Mouse (Mus musculus): Measurements from ENCODE around the gene Sparcl1.

The Sparcl1 gene

DNA sequence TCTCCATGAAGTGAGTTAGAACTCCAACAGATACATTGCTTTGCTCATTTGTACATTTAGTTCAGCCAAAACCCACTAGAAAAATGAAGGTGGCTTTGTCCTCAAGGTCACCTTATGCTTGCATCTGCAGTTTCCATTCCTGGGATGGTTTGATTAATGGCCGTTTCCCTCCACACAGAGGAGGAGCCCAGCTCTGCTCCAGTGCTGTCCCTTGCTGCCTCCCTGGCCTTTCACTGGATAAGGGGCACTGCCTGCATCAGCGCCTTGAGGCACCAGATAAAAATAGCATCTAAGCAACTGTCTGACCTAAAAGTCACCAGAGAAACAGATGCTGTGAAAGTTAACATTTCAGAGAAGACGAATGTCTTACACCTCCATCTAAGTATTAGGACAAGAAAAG, 4.0 kb downstream of the Sparcl1 start:
- DNase-seq = peak; percentile 48

GRCm38 (mm10) chr5:104108879-104109369, 4.6 kb downstream of the Sparcl1 start:
- peak; percentile 82 for DNase-seq

GRCm38 (mm10) chr5:104108127-104108875, 5.2 kb downstream of the Sparcl1 start:
- DNase-seq = peak; percentile 69

DNA sequence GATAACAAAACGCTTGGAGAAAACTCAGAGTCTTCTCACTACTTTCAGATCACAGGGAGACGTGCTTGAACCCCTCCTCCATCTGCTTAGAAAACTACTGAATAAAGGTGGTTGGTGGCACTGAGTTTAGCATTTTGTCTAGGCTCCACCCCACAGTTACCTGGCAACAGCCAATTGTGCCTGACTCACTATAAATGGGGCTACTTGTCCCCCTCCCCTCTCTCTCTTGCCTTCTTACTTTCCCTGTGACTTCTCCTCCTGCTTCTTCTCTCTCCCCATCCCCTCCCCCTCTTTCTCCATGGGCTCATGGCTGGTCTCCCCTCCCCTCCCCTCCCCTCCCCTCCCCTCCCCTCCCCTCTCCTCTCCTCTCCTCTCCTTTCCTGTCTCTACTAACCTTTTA, 9.4 kb downstream of the Sparcl1 start:
- no peak for DNase-seq

DNA sequence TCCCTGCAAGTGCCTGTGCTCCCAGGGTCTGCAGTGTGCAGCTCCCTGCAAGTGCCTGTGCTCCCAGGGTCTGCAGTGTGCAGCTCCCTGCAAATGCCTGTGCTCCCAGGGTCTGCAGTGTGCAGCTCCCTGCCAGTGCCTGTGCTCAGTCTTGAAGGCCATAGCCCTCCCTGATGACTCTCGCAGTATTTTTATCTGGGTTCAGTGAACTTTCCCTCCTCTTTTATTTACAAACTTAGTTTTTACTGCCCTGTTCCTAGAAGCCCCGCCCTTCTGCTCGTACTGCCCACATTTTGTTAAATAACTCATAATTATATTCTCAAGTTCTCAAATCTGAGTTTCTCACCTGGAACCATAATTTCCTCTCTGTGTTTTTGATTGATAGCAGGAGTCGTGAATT, 10.4 kb downstream of the Sparcl1 start:
- no peak for DNase-seq

- DNase-seq = no peak
Measured at GRCm38 (mm10) chr5:104101678-104102531, 11.6 kb downstream of the Sparcl1 start.

DNA sequence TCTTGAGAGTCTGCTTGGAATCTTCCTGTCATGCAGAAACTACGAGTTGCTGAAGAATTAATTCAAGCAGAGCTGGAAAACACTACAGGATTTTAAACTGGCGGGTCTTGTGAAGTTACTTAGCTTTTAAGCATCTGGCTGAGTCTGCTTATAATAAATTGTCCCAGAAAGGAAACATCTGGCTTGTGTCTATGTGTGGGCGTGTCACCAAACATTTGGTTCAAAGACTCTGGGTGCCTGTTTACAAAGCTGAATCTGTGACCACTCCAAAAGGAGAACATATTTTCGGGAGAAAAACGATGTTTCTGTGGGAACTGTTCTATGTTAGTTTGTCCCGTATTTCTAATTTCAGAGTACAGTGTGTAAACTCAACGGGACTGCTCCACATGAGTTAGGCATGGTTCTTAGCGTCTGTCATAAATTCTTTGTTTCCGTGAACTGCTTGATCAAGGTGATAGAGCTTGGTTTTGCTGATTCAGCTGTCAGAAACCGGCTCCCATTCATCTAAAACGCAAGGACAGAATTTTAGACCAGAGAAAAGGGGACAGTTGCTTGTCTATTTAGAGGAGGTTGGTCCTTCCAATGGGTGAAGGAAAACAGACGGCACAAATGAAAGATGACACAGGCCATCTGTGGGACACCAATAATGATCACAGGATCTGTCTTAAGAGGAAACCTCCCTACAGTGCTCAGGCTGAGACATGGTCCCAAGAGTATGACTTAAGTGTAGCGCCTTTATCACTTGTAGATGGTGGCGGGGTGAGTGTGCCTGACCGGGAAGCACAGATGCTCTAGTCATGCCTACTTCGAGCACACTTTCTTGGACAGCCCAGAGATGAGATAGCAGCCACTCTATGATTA, 17.2 kb downstream of the Sparcl1 start:
- DNase-seq = no peak

- no peak for DNase-seq
Measured at GRCm38 (mm10) chr5:104095416-104096077, 18.0 kb downstream of the Sparcl1 start.

DNA sequence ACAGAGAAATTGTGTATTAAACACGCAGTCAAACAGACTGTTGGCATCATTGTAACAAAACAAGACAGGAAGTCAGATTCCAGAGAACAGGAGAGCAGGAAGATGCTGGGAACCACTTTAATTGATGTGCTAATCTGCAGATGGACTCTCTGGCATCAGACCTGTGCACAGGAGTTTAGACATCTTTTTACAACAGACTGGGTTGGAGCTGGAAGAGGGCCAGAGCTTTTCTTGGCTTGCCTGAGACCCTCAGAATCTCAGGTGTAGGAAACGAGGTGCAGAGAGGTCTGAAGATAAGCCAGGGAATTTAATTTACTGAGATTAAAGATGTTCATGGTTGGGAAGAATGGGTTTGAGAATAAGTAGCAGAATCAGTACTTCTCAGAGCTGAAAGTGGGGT, 23.8 kb downstream of the Sparcl1 start:
- no peak for DNase-seq

- no peak for DNase-seq
Measured at GRCm38 (mm10) chr5:104085366-104085765, 28.2 kb downstream of the Sparcl1 start.

- no peak for DNase-seq
Measured at GRCm38 (mm10) chr5:104080736-104081135, 32.8 kb downstream of the Sparcl1 start.

DNA sequence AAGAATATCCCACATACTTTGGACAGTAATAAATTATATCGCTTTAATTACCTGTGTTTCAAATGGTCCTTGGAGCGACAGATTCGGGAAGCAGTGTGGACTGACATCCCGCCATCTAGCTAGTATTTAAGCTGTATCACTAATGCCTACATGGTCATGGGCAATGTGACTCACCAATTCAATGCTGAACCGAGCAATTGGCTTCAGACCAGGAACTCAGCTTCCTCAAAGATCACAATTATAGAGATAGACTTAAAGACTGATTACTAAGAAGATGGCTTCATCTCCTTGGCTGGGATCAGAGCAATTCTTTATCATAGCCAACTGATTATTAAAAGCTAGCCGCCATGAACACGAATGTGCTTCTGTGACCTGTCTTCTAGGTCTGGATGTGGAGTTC, 36.0 kb downstream of the Sparcl1 start, which contains the start of gene Gm17660:
TSS of gene Gm17660 (minus strand) at position 101 of the 400 bp plus-strand sequence.
- no peak for DNase-seq

DNA sequence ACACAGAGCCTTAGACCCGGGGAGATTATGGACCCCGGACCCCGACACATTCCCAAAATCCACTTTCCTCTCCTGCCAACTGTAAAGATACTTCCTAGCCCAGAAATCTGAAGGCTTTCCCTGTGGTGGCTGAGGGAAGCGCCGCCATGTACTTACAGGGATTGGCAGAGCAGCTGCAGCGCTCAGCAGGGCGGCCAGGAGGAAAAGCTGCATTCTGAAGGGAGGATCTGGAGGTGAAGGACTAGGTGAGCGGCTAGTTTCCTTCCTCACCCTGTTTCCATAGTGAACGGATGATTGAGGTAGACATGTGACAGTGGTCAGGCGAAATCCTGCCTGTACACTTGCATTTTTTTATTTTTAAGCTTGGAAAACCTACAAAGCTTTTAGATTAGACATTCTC, 37.2 kb downstream of the Sparcl1 start:
- DNase-seq = peak; percentile 29

DNA sequence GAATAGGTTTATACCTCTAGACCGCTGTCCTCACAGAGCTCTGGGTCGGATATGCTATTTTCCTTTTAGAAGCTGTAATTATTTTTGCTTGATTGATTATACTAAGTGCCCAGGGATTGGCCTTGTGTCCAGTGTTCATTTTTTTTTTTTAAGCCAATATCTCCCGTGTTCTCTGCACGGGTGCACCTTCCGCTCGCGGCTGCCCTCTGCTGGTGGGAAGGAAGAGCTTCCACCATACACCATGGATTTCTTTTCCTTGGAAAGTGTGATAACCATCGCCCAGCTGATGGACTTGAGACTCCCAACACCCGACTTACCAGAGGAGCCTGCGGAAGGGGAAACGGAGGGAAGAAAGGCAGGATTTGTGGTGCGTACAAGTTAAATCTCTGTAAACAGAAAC, 39.1 kb downstream of the Sparcl1 start:
- DNase-seq = peak; percentile 82

- DNase-seq = no peak
Measured at GRCm38 (mm10) chr5:104073602-104074001, 39.9 kb downstream of the Sparcl1 start.

GRCm38 (mm10) chr5:104072272-104072886, 41.2 kb downstream of the Sparcl1 start:
- peak; percentile 94 for DNase-seq

DNA sequence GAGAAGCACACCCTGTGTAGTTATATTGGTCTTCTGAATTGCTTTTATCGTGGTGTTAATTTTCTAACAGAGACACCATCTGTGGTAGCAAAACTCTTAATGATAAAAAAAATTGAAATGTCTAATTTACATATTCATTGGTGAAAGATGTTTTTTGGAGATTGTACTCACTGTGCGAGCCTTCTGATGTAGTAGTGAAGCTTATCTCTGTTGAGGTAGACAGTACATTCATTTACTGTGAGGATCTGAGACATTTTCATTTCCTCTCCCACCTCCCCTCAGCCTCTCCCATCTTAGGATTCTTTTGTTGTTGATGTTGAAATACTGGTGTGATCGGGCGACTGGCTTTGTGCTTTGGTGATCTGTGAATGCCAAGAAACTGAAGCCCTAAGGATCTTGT, 42.5 kb downstream of the Sparcl1 start:
- DNase-seq = no peak

- DNase-seq = peak; percentile 40
Measured at GRCm38 (mm10) chr5:104068751-104069150, 44.8 kb downstream of the Sparcl1 start.

- DNase-seq = no peak
Measured at GRCm38 (mm10) chr5:104062773-104063551, 50.6 kb downstream of the Sparcl1 start.

GRCm38 (mm10) chr5:104061936-104062772, 51.4 kb downstream of the Sparcl1 start:
- no peak for DNase-seq

Measured in retina, postnatal 1 day (tissue).